Mouse (Mus musculus) urinary bladder, postnatal 4 days (tissue): ENCODE measurements at regions not wholly inside any gene's neighbourhood (a gene's known extent, or its start where the extent isn't known, plus 50 kb on each side); places are given as distances from the start of the nearest gene placed in this dataset.
A peak's percentile ranks its signal among the peaks of the same experiment; 100 is the strongest.
"Not testable (repeated sequence)": the region's sequence is repeated elsewhere in the genome, so short reads cannot be mapped to it uniquely, and the experiment has no call there.

Experiments used
- DNase-seq, 2 experiments: peaks; one replicate each; pipeline ENCODE4 v3.0.0; 2021 to 2022; ENCODE audit warnings: low spot score in 2 of 2

- peak in 1 of 2 experiments; percentile 57 for DNase-seq
Observed at GRCm38 (mm10) chr4:146263038-146263685, 106.5 kb downstream of the Zfp600 start.

- not testable (repeated sequence) for DNase-seq
Observed at GRCm38 (mm10) chr4:146263790-146264189, 107.2 kb downstream of the Zfp600 start.

GRCm38 (mm10) chr4:146270119-146270747 is 113.6 kb downstream of the Zfp600 start:
- DNase-seq, result not testable (repeated sequence)
